Mouse (Mus musculus): Measurements from ENCODE around the gene Ssbp4. TPM values are rescaled to one million over a fixed set of nuclear protein-coding genes. Genes with fewer than 3 reads are reported as not detected.

Gene Ssbp4
- total RNA-seq, 2 experiments from 2014 or later = 221 to 261 TPM

- TF ChIP-seq CTCF (IDR thresholded peaks at IDR 0.05) = no peak
- intact Hi-C loops (cut with DNase I) = loop anchor here (1.0 kb wide), 1 partner anchor 34 kb away; no protein-coding TSS in a partner anchor
- DNase-seq (ENCODE audit: extremely low spot score in 1 of 2, low spot score in 2 of 2) = no peak
- H3K27ac ChIP-seq = peak overlapping the region; percentile 57; the same call in 1 of the 2 replicates
- no peak overlapping the region for H3K4me3 ChIP-seq
Observed at GRCm38 (mm10) chr8:70574915-70575314, 33.8 kb downstream of the Ssbp4 start.

DNA sequence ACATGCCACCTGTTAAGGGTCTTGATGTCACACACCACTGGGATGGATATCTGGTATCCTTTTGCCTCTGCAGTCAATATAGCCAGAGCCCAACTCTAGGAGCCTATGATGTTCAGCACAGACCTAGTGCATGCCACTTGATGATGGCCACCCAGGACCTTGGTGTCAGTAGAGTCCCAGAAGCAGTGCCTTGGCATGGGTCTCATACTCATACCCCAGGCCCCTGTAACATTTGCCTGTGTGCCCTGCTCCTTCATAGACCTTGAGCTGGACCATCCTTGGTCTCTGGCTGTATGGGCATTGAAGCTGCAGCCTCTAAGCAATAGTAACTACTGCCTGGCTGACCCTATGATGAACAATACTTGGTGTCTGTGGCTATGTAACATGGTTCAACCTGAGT, 34.4 kb downstream of the Ssbp4 start:
- no peak for TF ChIP-seq CTCF (IDR thresholded peaks at IDR 0.05)
- Histone ChIP-seq H3K4me3 (no peak overlapping the region), H3K27ac (peak overlapping the region; percentile 57; the same call in 1 of the 2 replicates)
- intact Hi-C loops (cut with DNase I) = no loop called here
- DNase-seq (ENCODE audit: extremely low spot score in 1 of 2, low spot score in 2 of 2) = no peak

- intact Hi-C loops (cut with DNase I) = no loop called here
- Histone ChIP-seq H3K4me3 (no peak overlapping the region), H3K27ac (peak overlapping the region; percentile 6; the same call in 1 of the 2 replicates)
- no peak for DNase-seq (ENCODE audit: extremely low spot score in 1 of 2, low spot score in 2 of 2)
- no peak for TF ChIP-seq CTCF (IDR thresholded peaks at IDR 0.05)
Observed at GRCm38 (mm10) chr8:70570990-70571389, 37.7 kb downstream of the Ssbp4 start.

- Histone ChIP-seq H3K4me3 (no peak overlapping the region), H3K27ac (no peak overlapping the region; the same call in 1 of the 2 replicates)
- intact Hi-C loops (cut with DNase I) = no loop called here
- no peak for TF ChIP-seq CTCF (IDR thresholded peaks at IDR 0.05)
- no peak for DNase-seq (ENCODE audit: extremely low spot score in 1 of 2, low spot score in 2 of 2)
Observed at GRCm38 (mm10) chr8:70570360-70570759, 38.3 kb downstream of the Ssbp4 start.

DNA sequence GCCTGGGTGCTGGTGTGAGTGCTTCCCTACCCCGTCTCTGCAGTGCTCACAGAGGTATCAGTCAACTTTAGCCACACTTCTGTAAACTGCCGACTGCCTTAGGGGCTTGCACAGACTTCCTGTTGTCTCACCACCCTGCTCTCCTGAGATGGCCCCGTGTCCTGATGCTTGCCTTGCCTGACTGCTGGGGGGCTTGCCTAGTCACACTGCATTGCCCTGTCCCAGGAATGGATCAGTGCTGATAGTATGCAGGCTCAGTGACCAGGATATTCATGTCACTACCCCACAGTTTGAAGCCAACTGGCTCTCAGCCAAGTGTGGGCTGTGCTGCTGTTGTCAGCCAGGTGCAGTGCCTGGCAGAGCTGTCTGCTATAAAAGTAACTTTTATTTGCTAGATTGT, 43.1 kb downstream of the Ssbp4 start:
- TF ChIP-seq CTCF (IDR thresholded peaks at IDR 0.05) = no peak
- intact Hi-C loops (cut with DNase I) = no loop called here
- DNase-seq (ENCODE audit: extremely low spot score in 1 of 2, low spot score in 2 of 2) = no peak
- H3K27ac ChIP-seq = no peak overlapping the region
- H3K4me3 ChIP-seq = no peak overlapping the region

- no peak for DNase-seq (ENCODE audit: extremely low spot score in 1 of 2, low spot score in 2 of 2)
- Histone ChIP-seq H3K27ac (no peak overlapping the region), H3K4me3 (no peak overlapping the region)
- intact Hi-C loops (cut with DNase I) = no loop called here
- TF ChIP-seq CTCF (IDR thresholded peaks at IDR 0.05) = no peak
Observed at GRCm38 (mm10) chr8:70564696-70565235, 43.9 kb downstream of the Ssbp4 start.

DNA sequence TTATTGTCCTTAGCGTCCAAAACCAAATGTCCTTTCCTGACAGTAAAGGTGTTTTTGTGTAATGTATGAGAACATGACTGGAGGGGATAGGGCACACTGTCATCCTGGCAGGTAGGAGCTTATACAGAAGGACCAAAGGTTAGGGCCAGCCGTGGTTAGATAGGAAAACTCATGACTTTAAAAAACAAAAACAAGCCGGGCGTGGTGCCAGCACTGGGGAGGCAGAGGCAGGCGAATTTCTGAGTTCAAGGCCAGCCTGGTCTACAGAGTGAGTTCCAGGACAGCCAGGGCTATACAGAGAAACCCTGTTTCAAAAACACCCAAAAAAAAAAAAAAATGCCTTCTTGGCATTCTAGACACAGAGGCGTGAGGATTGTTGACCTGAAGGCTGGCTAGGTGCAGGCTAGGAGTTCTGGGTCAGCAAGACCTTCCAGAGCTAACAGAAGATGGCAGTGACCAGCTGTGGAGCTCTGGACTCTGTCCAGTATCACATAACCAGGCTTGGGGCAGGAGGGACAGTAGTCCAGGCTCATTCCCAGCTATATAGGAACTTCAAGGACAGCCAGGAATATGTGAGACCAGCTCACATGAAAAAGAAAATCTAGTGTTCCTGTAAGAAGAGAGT, 44.8 kb downstream of the Ssbp4 start:
- DNase-seq (ENCODE audit: extremely low spot score in 1 of 2, low spot score in 2 of 2) = no peak
- intact Hi-C loops (cut with DNase I) = no loop called here
- H3K27ac ChIP-seq = no peak overlapping the region
- no peak for TF ChIP-seq CTCF (IDR thresholded peaks at IDR 0.05)
- H3K4me3 ChIP-seq = no peak overlapping the region

- intact Hi-C loops (cut with DNase I) = no loop called here
- H3K27ac ChIP-seq = peak overlapping the region; percentile 70
Observed at GRCm38 (mm10) chr8:70562802-70563201, 45.9 kb downstream of the Ssbp4 start.

GRCm38 (mm10) chr8:70561809-70562535, 46.7 kb downstream of the Ssbp4 start:
- H3K4me3 ChIP-seq = no peak overlapping the region
- no peak for DNase-seq (ENCODE audit: extremely low spot score in 1 of 2, low spot score in 2 of 2)
- intact Hi-C loops (cut with DNase I) = no loop called here
- TF ChIP-seq CTCF (IDR thresholded peaks at IDR 0.05) = no peak
- H3K27ac ChIP-seq = peak overlapping the region; percentile 76

More at GRCm38 (mm10) chr8:70562802-70563201, 45.9 kb downstream of the Ssbp4 start:
- no peak overlapping the region for H3K4me3 ChIP-seq
- DNase-seq (ENCODE audit: extremely low spot score in 1 of 2, low spot score in 2 of 2) = no peak
- no peak for TF ChIP-seq CTCF (IDR thresholded peaks at IDR 0.05)

GRCm38 (mm10) chr8:70561357-70561756, 47.3 kb downstream of the Ssbp4 start:
- H3K4me3 ChIP-seq = no peak overlapping the region
- intact Hi-C loops (cut with DNase I) = no loop called here
- no peak for DNase-seq (ENCODE audit: extremely low spot score in 1 of 2, low spot score in 2 of 2)
- H3K27ac ChIP-seq = peak overlapping the region; percentile 76
- no peak for TF ChIP-seq CTCF (IDR thresholded peaks at IDR 0.05)

- intact Hi-C loops (cut with DNase I) = loop anchor here (1.0 kb wide), 1 partner anchor 25 kb away; no protein-coding TSS in a partner anchor
- TF ChIP-seq CTCF (IDR thresholded peaks at IDR 0.05) = no peak
Observed at GRCm38 (mm10) chr8:70560564-70560963, 48.1 kb downstream of the Ssbp4 start.

GRCm38 (mm10) chr8:70560096-70560495, 48.6 kb downstream of the Ssbp4 start:
- H3K4me3 ChIP-seq = no peak overlapping the region
- TF ChIP-seq CTCF (IDR thresholded peaks at IDR 0.05) = peak; percentile 58
- peak in 1 of 2 experiments; percentile 45 for DNase-seq (ENCODE audit: extremely low spot score in 1 of 2, low spot score in 2 of 2)
- intact Hi-C loops (cut with DNase I) = loop anchor here (1.0 kb wide), 1 partner anchor 25 kb away; no protein-coding TSS in a partner anchor
- peak overlapping the region; percentile 76 for H3K27ac ChIP-seq

More at GRCm38 (mm10) chr8:70560564-70560963, 48.1 kb downstream of the Ssbp4 start:
- peak overlapping the region; percentile 76 for H3K27ac ChIP-seq
- H3K4me3 ChIP-seq = no peak overlapping the region
- DNase-seq (ENCODE audit: extremely low spot score in 1 of 2, low spot score in 2 of 2) = no peak
